Mouse (Mus musculus) limb, embryonic 11.5 days (tissue): ENCODE measurements around the gene AU022252. TPM values are rescaled to one million over a fixed set of nuclear protein-coding genes. Genes with fewer than 3 reads are reported as not detected.

ENCODE experiments used
- ATAC-seq: fragments of 200-750 bp; cut with Nextera tagmentation; 2 replicates; pipeline ENCODE4 v1.8.0; 2017; ENCODE audit warnings: low read depth; ENCODE audit not compliant: insufficient number of reproducible peaks, low FRiP score, low TSS enrichment
- DNase-seq: peaks from one replicate; pipeline ENCODE4 v3.0.0-alpha.2; 2015; ENCODE audit warnings: low spot score
- H3K27ac ChIP-seq: fragments of 300-500 bp; sonication (generic); replicated peaks from 2 replicates; pipeline ENCODE4 v1.5.1; 2014; ENCODE audit warnings: low read depth, mild to moderate bottlenecking, low read length
- H3K27me3 ChIP-seq: fragments of 300-500 bp; sonication (generic); 2 replicates; pipeline ENCODE4 v1.6.1; 2014; ENCODE audit warnings: mild to moderate bottlenecking, low read length, mixed read lengths; ENCODE audit not compliant: control insufficient read depth, insufficient read depth
- H3K36me3 ChIP-seq: fragments of 300-500 bp; sonication (generic); 2 replicates; pipeline ENCODE4 v1.6.1; 2014; ENCODE audit warnings: mild to moderate bottlenecking, low read length, moderate library complexity, mixed read lengths; ENCODE audit not compliant: control insufficient read depth, insufficient read depth
- H3K4me1 ChIP-seq: fragments of 300-500 bp; sonication (generic); 2 replicates; pipeline ENCODE4 v1.6.1; 2014; ENCODE audit warnings: low read length, mixed read lengths; ENCODE audit not compliant: control insufficient read depth, insufficient read depth
- H3K4me2 ChIP-seq: fragments of 300-500 bp; sonication (generic); 2 replicates; pipeline ENCODE4 v1.6.1; 2014; ENCODE audit warnings: low read depth, mild to moderate bottlenecking, moderate library complexity; ENCODE audit not compliant: severe bottlenecking
- H3K4me3 ChIP-seq: fragments of 300-500 bp; sonication (generic); 2 replicates; pipeline ENCODE4 v1.5.1; 2014; ENCODE audit warnings: low read depth, low read length
- H3K9ac ChIP-seq: fragments of 300-500 bp; sonication (generic); 2 replicates; pipeline ENCODE4 v1.6.1; 2014; ENCODE audit warnings: mild to moderate bottlenecking, low read length
- H3K9me3 ChIP-seq: fragments of 300-500 bp; sonication (generic); 2 replicates; pipeline ENCODE4 v1.6.1; 2016; ENCODE audit warnings: low read length; ENCODE audit not compliant: control insufficient read depth
- WGBS: fragments of 180-500 bp; shearing (Covaris S2); extraction: QIAGEN DNeasy Blood & Tissue Kit; methylation state at CpG from one replicate; pipeline ENCODE4 v1.1.7; 2014; 5-methylcytosine and 5-hydroxymethylcytosine counted together
- polyA plus RNA-seq: library from polyadenylated mRNA; unstranded; fragments of >200 nt; fragmentation: Nextera tagmentation; extraction: Ambion mirVana; gene quantifications from 2 replicates; pipeline ENCODE4 v1.2.1, GENCODE M21; 2014

AU022252 gene
- polyA plus RNA-seq, 1 experiment from 2014 or later = 44.7 TPM

- Histone ChIP-seq H3K9me3 (no peaks in the 10 kb centered on the region), H3K9ac (no peak overlapping the region), H3K27me3 (no peaks in the 10 kb centered on the region), H3K4me2 (no peak overlapping the region), H3K36me3 (no peaks in the 10 kb centered on the region), H3K4me1 (no peaks in the 10 kb centered on the region), H3K27ac (no peak overlapping the region), H3K4me3 (no peak overlapping the region)
- 42% methylated on average over 2 of the region's 2 CpGs for WGBS
- no peak for ATAC-seq
- DNase-seq = peak; percentile 69
Measured at GRCm38 (mm10) chr4:119157186-119157585, 75.3 kb downstream of the AU022252 start.

Other genes with a start within 250 kb of the AU022252 start
- gene Slc2a1, start 124.0 kb downstream of the AU022252 start, polyA plus RNA-seq = 99.7 and 113 TPM in 2 replicates
- gene Zfp691, start 58.5 kb downstream of the AU022252 start, polyA plus RNA-seq = 10.0 and 13.7 TPM in 2 replicates
- gene Ermap, start 42.7 kb downstream of the AU022252 start, polyA plus RNA-seq = 6.9 and 8.7 TPM in 2 replicates
- 150 and 164 TPM in 2 replicates for gene Svbp, start 37.4 kb downstream of the AU022252 start, polyA plus RNA-seq
- not detected in 2 replicates for gene Tmem269, start 14.5 kb downstream of the AU022252 start, polyA plus RNA-seq
- gene P3h1, start 203 bp upstream of the AU022252 start, polyA plus RNA-seq = 21.9 and 24.1 TPM in 2 replicates
- gene Cldn19, start 22.7 kb upstream of the AU022252 start, polyA plus RNA-seq = 0.05 TPM in 1 of 2 replicates, not detected in the other
- gene Ybx1, start 61.9 kb upstream of the AU022252 start, polyA plus RNA-seq = 1,145 and 1,200 TPM in 2 replicates
- gene Ppih, start 87.8 kb upstream of the AU022252 start, polyA plus RNA-seq = 162 and 170 TPM in 2 replicates
- gene Ccdc30, start 182.8 kb upstream of the AU022252 start, polyA plus RNA-seq = 5.5 and 7.3 TPM in 2 replicates
- gene Ppcs, start 189.7 kb upstream of the AU022252 start, polyA plus RNA-seq = 35.7 and 38.7 TPM in 2 replicates
- 0.34 and 0.36 TPM in 2 replicates for gene Zmynd12, start 190.1 kb upstream of the AU022252 start, polyA plus RNA-seq